Mouse (Mus musculus): ENCODE measurements around the gene Rab40b. TPM values are rescaled to one million over a fixed set of nuclear protein-coding genes. Genes with fewer than 3 reads are reported as not detected.
A peak's percentile ranks its signal among the peaks of the same experiment; 100 is the strongest.
"Not testable (repeated sequence)": the region's sequence is repeated elsewhere in the genome, so short reads cannot be mapped to it uniquely, and the experiment has no call there.

Gene Rab40b
- polyA plus RNA-seq, 1 experiment: 5.5 TPM

- no peak overlapping the region for H3K4me3 ChIP-seq (ENCODE audit: insufficient read depth, low read depth, low read length)
Observed at GRCm38 (mm10) chr11:121390793-121391192, 2.7 kb upstream of the Rab40b start.

GRCm38 (mm10) chr11:121388554-121388945 lies 499 bp upstream of the Rab40b start:
- H3K27ac ChIP-seq (replicated peaks; ENCODE audit: low read depth, low read length): no peak overlapping the region
- peak overlapping the region; percentile 82; the same call in 1 of the 2 replicates for H3K4me3 ChIP-seq (ENCODE audit: insufficient read depth, low read depth, low read length)
- peaks cover 4% of the 10 kb centered on the region; the same call in 1 of the 2 replicates for H3K4me1 ChIP-seq (ENCODE audit: control insufficient read depth, insufficient read depth, insufficient read length, low read length)

More at GRCm38 (mm10) chr11:121390793-121391192, 2.7 kb upstream of the Rab40b start:
- peaks cover 4% of the 10 kb centered on the region; the same call in 1 of the 2 replicates for H3K4me1 ChIP-seq (ENCODE audit: control insufficient read depth, insufficient read depth, insufficient read length, low read length)
- H3K27ac ChIP-seq (replicated peaks; ENCODE audit: low read depth, low read length): no peak overlapping the region

- no peak overlapping the region for H3K27ac ChIP-seq (replicated peaks; ENCODE audit: low read depth, low read length)
- no peaks in the 10 kb centered on the region for H3K4me1 ChIP-seq (ENCODE audit: control insufficient read depth, insufficient read depth, insufficient read length, low read length)
- no peak overlapping the region for H3K4me3 ChIP-seq (ENCODE audit: insufficient read depth, low read depth, low read length)
Observed at GRCm38 (mm10) chr11:121380294-121380693, 7.8 kb downstream of the Rab40b start.

GRCm38 (mm10) chr11:121378644-121379043 lies 9.4 kb downstream of the Rab40b start:
- no peaks in the 10 kb centered on the region for H3K4me1 ChIP-seq (ENCODE audit: control insufficient read depth, insufficient read depth, insufficient read length, low read length)
- no peak overlapping the region for H3K4me3 ChIP-seq (ENCODE audit: insufficient read depth, low read depth, low read length)
- no peak overlapping the region for H3K27ac ChIP-seq (replicated peaks; ENCODE audit: low read depth, low read length)

GRCm38 (mm10) chr11:121373305-121373704 lies 14.7 kb downstream of the Rab40b start:
- no peaks in the 10 kb centered on the region for H3K4me1 ChIP-seq (ENCODE audit: control insufficient read depth, insufficient read depth, insufficient read length, low read length)
- no peak overlapping the region for H3K4me3 ChIP-seq (ENCODE audit: insufficient read depth, low read depth, low read length)
- H3K27ac ChIP-seq (replicated peaks; ENCODE audit: low read depth, low read length): no peak overlapping the region

- Histone ChIP-seq H3K27ac (replicated peaks; ENCODE audit: low read depth, low read length) (no peak overlapping the region), H3K4me3 (ENCODE audit: insufficient read depth, low read depth, low read length) (no peak overlapping the region), H3K4me1 (ENCODE audit: control insufficient read depth, insufficient read depth, insufficient read length, low read length) (no peaks in the 10 kb centered on the region)
Observed at GRCm38 (mm10) chr11:121370337-121370994, 17.6 kb downstream of the Rab40b start.

- Histone ChIP-seq H3K4me3 (ENCODE audit: insufficient read depth, low read depth, low read length) (no peak overlapping the region), H3K4me1 (ENCODE audit: control insufficient read depth, insufficient read depth, insufficient read length, low read length) (no peaks in the 10 kb centered on the region), H3K27ac (replicated peaks; ENCODE audit: low read depth, low read length) (no peak overlapping the region)
Observed at GRCm38 (mm10) chr11:121369622-121370021, 18.4 kb downstream of the Rab40b start.

- Histone ChIP-seq H3K4me3 (ENCODE audit: insufficient read depth, low read depth, low read length) (no peak overlapping the region), H3K27ac (replicated peaks; ENCODE audit: low read depth, low read length) (no peak overlapping the region), H3K4me1 (ENCODE audit: control insufficient read depth, insufficient read depth, insufficient read length, low read length) (no peaks in the 10 kb centered on the region)
Observed at GRCm38 (mm10) chr11:121368731-121369130, 19.3 kb downstream of the Rab40b start.

GRCm38 (mm10) chr11:121367170-121367707 lies 20.8 kb downstream of the Rab40b start:
- Histone ChIP-seq H3K4me3 (ENCODE audit: insufficient read depth, low read depth, low read length) (no peak overlapping the region), H3K27ac (replicated peaks; ENCODE audit: low read depth, low read length) (no peak overlapping the region), H3K4me1 (ENCODE audit: control insufficient read depth, insufficient read depth, insufficient read length, low read length) (no peaks in the 10 kb centered on the region)

GRCm38 (mm10) chr11:121362212-121362611 lies 25.8 kb downstream of the Rab40b start:
- H3K4me3 ChIP-seq (ENCODE audit: insufficient read depth, low read depth, low read length): no peak overlapping the region
- no peaks in the 10 kb centered on the region for H3K4me1 ChIP-seq (ENCODE audit: control insufficient read depth, insufficient read depth, insufficient read length, low read length)
- no peak overlapping the region for H3K27ac ChIP-seq (replicated peaks; ENCODE audit: low read depth, low read length)

GRCm38 (mm10) chr11:121354091-121354707 lies 33.9 kb downstream of the Rab40b start, which contains the start of gene Wdr45b:
Gene Wdr45b, minus strand, starts transcription at chr11:121354445.
- Histone ChIP-seq H3K4me3 (ENCODE audit: insufficient read depth, low read depth, low read length) (peak within 1 kb of the TSS; percentile 96), H3K27ac (replicated peaks; ENCODE audit: low read depth, low read length) (peak within 1 kb of the TSS; percentile 88), H3K4me1 (ENCODE audit: control insufficient read depth, insufficient read depth, insufficient read length, low read length) (peaks cover 10% of the 10 kb centered on the region; the same call in 1 of the 2 replicates)

GRCm38 (mm10) chr11:121353326-121354090 lies 34.5 kb downstream of the Rab40b start:
- H3K4me3 ChIP-seq (ENCODE audit: insufficient read depth, low read depth, low read length): peak overlapping the region; percentile 96
- H3K27ac ChIP-seq (replicated peaks; ENCODE audit: low read depth, low read length): peak overlapping the region; percentile 88
- H3K4me1 ChIP-seq (ENCODE audit: control insufficient read depth, insufficient read depth, insufficient read length, low read length): peaks cover 10% of the 10 kb centered on the region; the same call in 1 of the 2 replicates

- not testable (repeated sequence) for H3K4me3 ChIP-seq (ENCODE audit: insufficient read depth, low read depth, low read length); H3K4me1 ChIP-seq (ENCODE audit: control insufficient read depth, insufficient read depth, insufficient read length, low read length); H3K27ac ChIP-seq (replicated peaks; ENCODE audit: low read depth, low read length)
Observed at GRCm38 (mm10) chr11:121348727-121349126, 39.3 kb downstream of the Rab40b start.

GRCm38 (mm10) chr11:121348166-121348565 lies 39.9 kb downstream of the Rab40b start:
- Histone ChIP-seq H3K4me1 (ENCODE audit: control insufficient read depth, insufficient read depth, insufficient read length, low read length) (peaks cover 6% of the 10 kb centered on the region; the same call in 1 of the 2 replicates), H3K27ac (replicated peaks; ENCODE audit: low read depth, low read length) (no peak overlapping the region), H3K4me3 (ENCODE audit: insufficient read depth, low read depth, low read length) (no peak overlapping the region)

GRCm38 (mm10) chr11:121347036-121347435 lies 41.0 kb downstream of the Rab40b start:
- Histone ChIP-seq H3K4me1 (ENCODE audit: control insufficient read depth, insufficient read depth, insufficient read length, low read length) (peaks cover 2% of the 10 kb centered on the region; the same call in 1 of the 2 replicates), H3K27ac (replicated peaks; ENCODE audit: low read depth, low read length) (no peak overlapping the region), H3K4me3 (ENCODE audit: insufficient read depth, low read depth, low read length) (no peak overlapping the region)

Data from brown adipose tissue, adult 24 weeks (tissue).